10 mouse cellular contexts compared by ENCODE assay signal in genomic region chr6:38359736-38360499, GRCm38 (mm10). TPM values are rescaled to one million over a fixed set of nuclear protein-coding genes. Genes with fewer than 3 reads are reported as not detected.
DNase-seq lines count a peak whose midpoint lies in the region; ATAC-seq lines count a peak whose summit lies in the region.
"Had no signal": no experiment of that assay in that cellular context is flagged by ENCODE, and none has a peak within 500 bp of the region (broad histone marks: within the 10 kb centered on the region; RNA-seq: fewer than 3 reads in every experiment).

No protein-coding gene starts in this region.

- ATAC-seq in erythroid progenitor cell, adult 5-6 weeks (replicated peaks; ENCODE audit: low FRiP score, poor library complexity, severe bottlenecking): peak; percentile 92
- peak; percentile 46 for ATAC-seq in megakaryocyte-erythroid progenitor cell, adult 5-6 weeks (replicated peaks; ENCODE audit: low FRiP score, low TSS enrichment, poor library complexity, severe bottlenecking)
- ATAC-seq: forebrain, postnatal 0 days had no signal

- DNase-seq in A20 (ENCODE audit: low read depth, low spot score) (peak; percentile 59), adipocyte (ENCODE audit: low spot score) (no peak)
- DNase-seq in CD4-positive, CD25-positive, alpha-beta regulatory T cell, adult 2 months (ENCODE audit: low read depth, low spot score): peak; percentile 84
- DNase-seq in layer of hippocampus, adult 9-11 months: no peak
- DNase-seq in urinary bladder, postnatal 25 days (ENCODE audit: low spot score): no peak
- DNase-seq: cerebellum, postnatal 14 days; forebrain, postnatal 0 days; right cerebral cortex, postnatal 25 days had no signal

RNA-seq across cellular contexts. Expression of gene Zc3hav1, which starts 5.5 kb away (rescaled TPM):
- total RNA-seq in erythroid progenitor cell, adult 5-6 weeks (2015; ENCODE audit: low replicate concordance): 149 and 161 TPM in 2 replicates
- total RNA-seq in erythroid progenitor cell, adult 5-6 weeks (2017; ENCODE audit: low replicate concordance): 166 and 185 TPM in 2 replicates
- total RNA-seq in megakaryocyte-erythroid progenitor cell, adult 5-6 weeks (2014; fragmentation: Nextera tagmentation): 53.4 and 71.4 TPM in 2 replicates
- 60.1 and 64.0 TPM in 2 replicates for total RNA-seq in megakaryocyte-erythroid progenitor cell, adult 5-6 weeks (2017)

RNA-seq across cellular contexts. Expression of gene Ttc26, which starts 21.4 kb away (rescaled TPM):
- 0.72 TPM in 1 of 2 replicates, not detected in the other for total RNA-seq in erythroid progenitor cell, adult 5-6 weeks (2015; ENCODE audit: low replicate concordance)
- total RNA-seq in erythroid progenitor cell, adult 5-6 weeks (2017; ENCODE audit: low replicate concordance): not detected in 2 replicates
- total RNA-seq in megakaryocyte-erythroid progenitor cell, adult 5-6 weeks (2014; fragmentation: Nextera tagmentation): 0.74 and 1.4 TPM in 2 replicates
- total RNA-seq in megakaryocyte-erythroid progenitor cell, adult 5-6 weeks (2017): 1.2 and 1.5 TPM in 2 replicates

Comparison
In these comparisons a context has a peak if more than half of its experiments do, and no peak if none do; other contexts are left out.
1. DNase-seq: peak in A20 (single experiment) and CD4-positive, CD25-positive, alpha-beta regulatory T cell, adult 2 months (single experiment); none in layer of hippocampus, adult 9-11 months (single experiment), adipocyte (single experiment) and urinary bladder, postnatal 25 days (single experiment).